Mouse (Mus musculus) E14TG2a.4 (cell line): Measurements from ENCODE around the gene Carnmt1.

Source experiments
- CTCF ChIP-seq: conservative IDR thresholded peaks from 2 replicates; pipeline ENCODE4 v1.5.1; 2014; ENCODE audit warnings: low read length
- POU5F1 ChIP-seq: IDR thresholded peaks from 2 replicates; pipeline ENCODE4 v1.6.1; 2014; ENCODE audit warnings: low read length, borderline replicate concordance

GRCm38 (mm10) chr19:18663904-18664303, 6.7 kb upstream of the Carnmt1 start:
- TF ChIP-seq CTCF (peak; percentile 12), POU5F1 (no peak)
